Mouse (Mus musculus) cerebellum, postnatal 36 days (tissue): ENCODE measurements at regions not wholly inside any gene's neighbourhood (a gene's known extent, or its start where the extent isn't known, plus 50 kb on each side); places are given as distances from the start of the nearest gene placed in this dataset.
"Not testable (repeated sequence)": the region's sequence is repeated elsewhere in the genome, so short reads cannot be mapped to it uniquely, and the experiment has no call there.

Experiments
- DNase-seq, 2 experiments: peaks; one replicate each; pipeline ENCODE4 v3.0.0; 2021 to 2022; ENCODE audit warnings: mixed read lengths in 2 of 2

- no peak for DNase-seq
Observed at GRCm38 (mm10) chr17:82366001-82366400, 627.8 kb upstream of the Slc8a1 start.

DNA sequence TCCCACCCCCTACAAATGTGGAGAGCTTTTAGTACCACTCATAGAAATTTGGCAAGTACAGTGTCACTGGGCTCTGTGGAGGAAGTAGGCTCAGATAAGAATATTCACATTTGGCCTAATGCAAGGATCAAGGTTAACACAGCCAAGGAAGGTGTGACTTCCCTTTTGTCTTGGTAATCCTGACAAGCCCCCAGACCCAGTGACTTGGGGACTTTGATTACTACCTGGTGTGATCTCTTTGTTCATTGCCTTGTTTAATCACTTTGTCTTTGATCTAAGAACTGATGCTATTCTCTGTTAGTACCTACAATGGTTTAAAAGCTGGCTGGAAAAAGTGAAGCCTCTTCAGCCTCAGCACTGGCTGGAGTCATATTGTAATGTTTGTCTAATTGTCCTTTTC is 610.5 kb upstream of the Slc8a1 start:
- no peak for DNase-seq

DNA sequence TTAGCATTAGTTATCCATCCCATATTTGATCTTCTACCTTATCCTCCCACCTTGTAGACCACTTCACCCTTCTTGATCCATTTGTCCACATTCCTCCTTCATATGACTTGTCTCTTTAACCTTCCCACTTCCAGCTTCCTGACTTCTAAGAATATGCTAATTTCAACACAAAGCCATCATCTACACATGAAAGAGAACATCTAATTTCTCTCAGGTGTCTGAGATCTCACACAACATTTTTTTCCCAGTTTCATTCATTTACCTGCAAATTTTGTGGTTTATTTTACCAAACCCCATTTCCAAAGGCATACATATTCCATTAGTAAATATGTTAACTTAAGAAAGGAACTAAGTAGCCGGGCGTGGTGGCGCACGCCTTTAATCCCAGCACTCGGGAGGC is 593.3 kb upstream of the Slc8a1 start:
- no peak for DNase-seq

- DNase-seq = no peak
Observed at GRCm38 (mm10) chr17:82312191-82312590, 574.0 kb upstream of the Slc8a1 start.

- DNase-seq = no peak
Observed at GRCm38 (mm10) chr17:82306347-82306746, 568.2 kb upstream of the Slc8a1 start.

- no peak for DNase-seq
Observed at GRCm38 (mm10) chr17:82277728-82278127, 539.6 kb upstream of the Slc8a1 start.

GRCm38 (mm10) chr17:82273946-82274345 is 535.8 kb upstream of the Slc8a1 start:
- DNase-seq = no peak

DNA sequence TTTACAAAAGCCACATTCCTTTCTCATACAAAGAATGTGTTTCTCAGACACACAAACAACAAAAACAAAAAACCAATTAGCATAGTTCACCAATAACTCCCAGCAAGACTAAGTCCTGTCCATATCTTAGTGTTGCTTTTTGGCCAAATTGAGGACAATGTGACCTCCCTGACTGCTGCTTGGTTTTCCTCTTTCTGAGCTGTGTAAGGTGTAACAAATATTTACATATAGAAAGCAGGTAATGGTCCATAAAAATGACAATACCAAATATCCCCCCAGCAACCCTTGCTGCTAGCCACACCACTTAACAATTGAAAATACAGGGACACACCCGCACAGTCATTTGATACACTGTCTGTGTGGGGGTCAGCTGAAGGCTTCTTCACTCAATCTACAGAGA is 534.7 kb upstream of the Slc8a1 start:
- no peak for DNase-seq

DNA sequence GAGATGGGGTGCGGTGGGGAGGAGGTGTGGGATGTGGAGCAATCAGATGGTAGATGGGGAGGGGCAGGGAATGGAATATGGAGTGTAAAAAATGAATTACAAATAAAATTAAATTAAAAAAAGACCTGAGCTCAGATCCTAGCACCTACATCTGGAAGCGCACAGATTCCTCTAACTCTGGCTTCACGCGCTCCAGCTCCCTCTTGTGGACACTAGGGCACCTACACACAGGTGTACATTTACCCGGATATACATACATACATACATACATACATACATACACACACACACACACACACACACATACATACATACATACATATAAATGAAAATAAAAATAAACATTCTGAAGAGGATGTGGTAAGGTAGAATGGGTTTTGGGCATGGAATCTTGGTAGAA is 528.7 kb upstream of the Slc8a1 start:
- not testable (repeated sequence) for DNase-seq

GRCm38 (mm10) chr17:82252362-82252761 is 514.2 kb upstream of the Slc8a1 start:
- DNase-seq = no peak

- no peak for DNase-seq
Observed at GRCm38 (mm10) chr17:82251841-82252240, 513.7 kb upstream of the Slc8a1 start.

DNA sequence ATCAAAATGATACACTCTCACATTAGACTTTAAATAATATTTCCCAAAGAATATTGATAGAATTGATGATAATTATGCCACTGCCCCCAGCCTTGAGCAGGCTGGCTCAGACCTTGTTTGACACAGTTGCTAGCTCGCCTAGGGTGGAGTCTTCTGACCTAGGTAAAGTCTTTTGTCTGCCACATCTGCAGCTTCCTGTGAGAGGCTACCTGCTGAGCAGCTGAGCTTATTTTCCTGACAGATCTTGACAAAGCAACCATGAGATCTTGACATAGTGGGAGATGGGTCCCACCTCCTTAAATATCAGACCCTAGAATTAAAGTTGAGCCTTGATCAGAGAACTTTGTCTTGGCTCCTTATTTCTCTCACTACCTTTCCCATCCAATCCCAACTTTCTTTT is 500.2 kb upstream of the Slc8a1 start:
- DNase-seq = no peak

GRCm38 (mm10) chr17:82237456-82237855 is 499.3 kb upstream of the Slc8a1 start:
- no peak for DNase-seq

DNA sequence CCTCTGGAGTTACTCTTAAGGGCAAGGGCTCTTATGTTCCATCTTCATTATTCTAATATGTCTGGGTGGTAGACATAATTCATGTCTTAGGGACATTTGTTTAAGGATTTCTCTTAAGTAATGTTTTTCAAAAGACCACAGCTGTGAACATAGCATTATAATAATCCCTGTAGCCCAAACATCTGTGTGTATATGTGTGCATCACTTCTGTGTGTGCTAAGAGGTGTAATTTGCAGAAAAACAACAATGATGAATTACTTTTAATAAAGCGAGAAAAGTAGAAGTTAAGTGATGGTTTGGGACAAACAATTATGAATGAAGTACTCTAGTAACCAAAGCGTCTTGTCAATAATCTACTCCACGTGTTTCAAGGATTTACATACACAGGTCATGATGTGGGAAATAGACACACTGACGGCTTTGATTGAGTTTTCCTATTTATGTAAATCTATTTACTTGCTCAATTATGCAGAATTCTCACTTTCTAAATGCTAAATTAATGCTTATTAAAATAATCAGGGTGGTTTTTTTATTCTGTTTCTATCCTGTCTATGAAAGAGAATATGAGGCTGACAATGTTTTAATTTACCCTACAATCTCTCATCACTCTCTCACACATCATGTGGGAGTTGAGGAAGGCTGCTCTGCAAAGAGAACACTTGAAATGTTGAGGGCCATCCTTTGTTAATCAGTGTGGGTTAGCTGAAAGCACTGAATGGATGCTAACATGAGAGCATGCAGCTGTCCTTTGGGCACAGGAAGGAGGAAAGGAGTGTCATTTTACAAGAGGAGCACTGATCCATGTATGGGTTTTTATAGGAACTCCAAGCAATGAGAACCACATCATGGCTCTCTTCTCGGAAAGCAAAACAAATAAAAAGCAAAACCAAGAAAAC is 477.8 kb upstream of the Slc8a1 start:
- DNase-seq = no peak

- DNase-seq = no peak
Observed at GRCm38 (mm10) chr17:82199981-82200380, 461.8 kb upstream of the Slc8a1 start.

GRCm38 (mm10) chr17:82199031-82199642 is 461.0 kb upstream of the Slc8a1 start:
- DNase-seq = peak; percentile 10 to 11

- no peak for DNase-seq
Observed at GRCm38 (mm10) chr17:82184261-82184660, 446.1 kb upstream of the Slc8a1 start.

DNA sequence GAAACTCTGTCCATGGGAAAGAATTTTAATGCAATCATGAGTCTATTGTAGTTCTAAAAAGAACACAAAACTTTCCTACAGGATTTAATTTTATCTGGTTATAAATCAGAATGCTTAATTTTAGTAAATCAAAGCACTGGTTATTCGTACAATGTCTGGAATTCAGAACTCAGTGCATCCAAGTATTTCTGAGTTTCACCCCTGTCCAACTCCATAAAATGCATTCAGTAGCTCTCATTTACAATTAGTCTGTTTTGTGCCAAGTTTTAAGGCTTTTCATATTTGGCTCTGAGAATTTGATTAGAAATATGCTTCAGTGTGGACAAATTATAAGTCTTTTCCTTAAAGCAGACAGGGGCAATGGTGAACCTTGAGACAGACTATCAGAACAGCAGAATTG is 433.0 kb upstream of the Slc8a1 start:
- DNase-seq = no peak

DNA sequence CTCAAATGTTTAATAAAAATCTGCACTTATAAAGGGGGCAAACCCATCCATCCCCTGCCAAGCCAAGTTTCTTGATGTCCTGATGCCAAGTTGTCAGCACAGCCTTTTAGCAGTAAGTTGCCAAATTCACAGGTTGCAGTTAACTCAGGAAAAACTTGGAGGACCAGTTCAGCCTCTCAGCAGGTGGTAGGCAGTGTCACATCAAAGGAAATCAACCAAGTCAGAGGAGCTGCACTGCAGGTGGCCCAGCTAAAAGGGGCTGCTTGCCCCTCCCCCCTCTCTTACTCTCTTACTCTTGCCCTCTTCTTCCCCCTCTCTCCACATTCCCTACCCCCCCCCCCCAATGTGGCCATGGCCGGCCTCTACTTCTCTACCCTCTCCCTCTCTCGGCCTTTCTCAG is 415.3 kb upstream of the Slc8a1 start:
- DNase-seq = no peak

- no peak for DNase-seq
Observed at GRCm38 (mm10) chr17:82134843-82135242, 396.7 kb upstream of the Slc8a1 start.

DNA sequence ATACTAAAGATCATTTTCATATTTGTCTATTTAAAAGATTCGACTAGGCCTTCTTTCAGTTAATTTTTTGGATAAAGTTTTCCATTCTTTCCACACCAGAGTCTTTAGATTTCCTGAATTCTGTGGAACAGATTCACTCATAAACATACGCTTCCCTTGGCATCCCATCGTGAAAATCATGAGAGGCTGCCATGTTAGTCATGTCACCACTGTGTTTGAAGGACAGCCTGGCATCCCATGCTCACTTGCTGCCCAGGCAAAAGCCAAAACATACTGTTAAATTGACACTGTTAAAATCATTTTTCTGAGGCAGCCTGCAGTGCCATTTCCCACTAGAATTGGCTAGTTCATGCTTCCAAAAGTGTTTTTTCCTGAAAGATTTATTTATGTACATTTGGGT is 394.8 kb upstream of the Slc8a1 start:
- DNase-seq = no peak

DNA sequence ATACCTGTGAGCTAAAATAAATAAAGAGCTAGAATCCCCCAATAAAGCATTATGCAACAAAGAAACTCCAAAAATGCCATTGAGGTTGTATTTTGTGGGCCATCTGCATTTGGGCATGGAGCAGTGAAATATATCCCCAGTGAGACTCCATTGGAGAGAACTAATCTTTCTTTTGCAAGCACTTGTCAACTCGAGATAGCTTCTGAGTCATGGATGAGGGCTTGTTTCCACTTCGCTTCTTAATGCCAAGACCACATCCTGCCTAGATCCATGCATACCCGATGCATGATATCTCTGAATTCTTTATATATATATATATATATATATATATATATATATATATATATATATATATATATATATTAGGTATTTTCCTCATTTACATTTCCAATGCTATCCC is 349.0 kb upstream of the Slc8a1 start:
- no peak for DNase-seq

DNA sequence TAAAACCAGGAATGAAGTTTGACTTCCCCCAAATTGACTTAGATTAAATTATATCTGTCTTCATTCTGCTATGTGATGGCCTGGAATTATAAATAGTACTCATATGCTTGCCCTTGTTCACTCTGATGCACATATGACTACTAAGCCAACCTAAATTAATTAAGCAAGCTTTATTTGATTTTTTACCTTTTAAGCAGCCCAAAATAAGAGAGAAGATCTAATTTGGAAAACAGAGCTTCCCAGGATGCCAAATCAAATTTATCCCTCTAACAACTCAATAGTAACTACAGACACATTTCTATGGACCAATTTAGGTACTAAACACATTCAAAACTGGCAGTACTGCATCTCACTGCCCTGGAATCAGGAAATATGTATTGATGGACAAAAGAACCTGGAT is 342.1 kb upstream of the Slc8a1 start:
- DNase-seq = no peak
